Comparison of ENCODE assay signal across 20 mouse cellular contexts in the genomic region with DNA sequence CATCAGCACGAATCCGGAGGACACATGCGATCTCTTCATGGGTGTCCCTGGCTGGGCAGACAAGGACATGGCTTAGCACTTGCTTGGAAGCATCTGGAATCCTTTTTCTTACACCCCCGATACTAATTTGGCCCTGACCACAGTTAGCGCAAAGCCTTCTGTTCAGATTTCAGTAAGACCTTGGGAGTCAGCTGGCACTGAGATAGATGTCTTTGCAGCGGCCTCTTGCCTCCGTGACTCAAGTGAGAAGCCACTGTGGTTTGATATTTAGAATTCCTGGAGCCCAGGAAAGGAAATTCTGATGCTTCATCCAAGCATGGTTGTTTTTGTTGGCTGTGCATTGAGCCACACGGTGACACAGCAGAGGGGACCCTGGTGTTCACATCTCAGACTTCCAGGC.
DNase-seq lines count a peak whose midpoint lies in the region; TF ChIP-seq lines count a peak whose summit lies in the region.
"Had no signal": no experiment of that assay in that cellular context is flagged by ENCODE, and none has a peak within 500 bp of the region (broad histone marks: within the 10 kb centered on the region; RNA-seq: fewer than 3 reads in every experiment).

No protein-coding gene starts in this region.

- no peak for TF ChIP-seq CTCF in layer of hippocampus, adult 2 months (conservative IDR thresholded peaks at IDR 0.05)

- no peak overlapping the region for H3K4me3 ChIP-seq in layer of hippocampus, adult 2 months
- H3K4me3 ChIP-seq: embryonic facial prominence, embryonic 15.5 days; erythroblast, embryonic 14.5 days; forebrain, embryonic 10.5 days; gastrocnemius, adult 2 months; heart, embryonic 10.5 days; hindbrain, embryonic 13.5 days; intestine, embryonic 15.5 days had no signal

- H3K27ac ChIP-seq in layer of hippocampus, adult 2 months: no peak overlapping the region
- H3K27ac ChIP-seq: embryonic facial prominence, embryonic 15.5 days; forebrain, embryonic 10.5 days; gastrocnemius, adult 2 months; heart, embryonic 10.5 days; hindbrain, embryonic 13.5 days; intestine, embryonic 15.5 days had no signal

- peak; percentile 52 for DNase-seq in heart, adult 11 months
- no peak for DNase-seq in heart, adult 8-10 months (ENCODE audit: low spot score)
- peak; percentile 10 for DNase-seq in ovary, adult 18-20 months (ENCODE audit: low spot score)
- no peak for DNase-seq in ovary, postnatal 36 days (ENCODE audit: low spot score)
- DNase-seq in adrenal gland, postnatal 14 days: peak; percentile 34
- DNase-seq in adipocyte (ENCODE audit: low spot score): no peak
- DNase-seq in layer of hippocampus, adult 2 months (ENCODE audit: low spot score in 2 of 2): no peak
- DNase-seq: cerebellum, adult 2 months; cerebellum, postnatal 14 days; embryo, embryonic 11 days; gastrocnemius, adult 2 months; gastrocnemius, postnatal 25 days; heart, postnatal 10 days; heart, postnatal 4 days had no signal

Comparison
In these comparisons a context has a peak if more than half of its experiments do, and no peak if none do; other contexts are left out.
1. DNase-seq: peak in heart, adult 11 months (single experiment), ovary, adult 18-20 months (single experiment) and adrenal gland, postnatal 14 days (single experiment); none in heart, adult 8-10 months (single experiment), ovary, postnatal 36 days (single experiment), adipocyte (single experiment) and layer of hippocampus, adult 2 months (0 of 2).